Mouse (Mus musculus) hindbrain, embryonic 10.5 days (tissue): Measurements from ENCODE around the gene Map7d1. TPM values are rescaled to one million over a fixed set of nuclear protein-coding genes. Genes with fewer than 3 reads are reported as not detected.

Experiments
- DNase-seq: peaks from one replicate; pipeline ENCODE4 v3.0.0-alpha.2; 2017; ENCODE audit warnings: low spot score
- H3K27ac ChIP-seq: fragments of 300-500 bp; sonication (generic); 2 replicates; pipeline ENCODE4 v1.5.1; 2016; ENCODE audit warnings: mild to moderate bottlenecking, moderate library complexity
- H3K27me3 ChIP-seq: fragments of 300-500 bp; sonication (generic); 2 replicates; pipeline ENCODE4 v1.6.1; 2016; ENCODE audit warnings: mild to moderate bottlenecking; ENCODE audit not compliant: poor library complexity, insufficient read depth, severe bottlenecking
- H3K36me3 ChIP-seq: fragments of 300-500 bp; sonication (generic); 2 replicates; pipeline ENCODE4 v1.6.1; 2016; ENCODE audit warnings: mild to moderate bottlenecking, moderate library complexity
- H3K4me1 ChIP-seq: fragments of 300-500 bp; sonication (generic); replicated peaks from 2 replicates; pipeline ENCODE4 v1.6.1; 2016; ENCODE audit warnings: mild to moderate bottlenecking
- H3K4me3 ChIP-seq: fragments of 300-500 bp; sonication (generic); 2 replicates; pipeline ENCODE4 v1.5.1; 2016; ENCODE audit warnings: mild to moderate bottlenecking, moderate library complexity
- H3K9me3 ChIP-seq: fragments of 300-500 bp; sonication (generic); 2 replicates; pipeline ENCODE4 v1.6.1; 2016; ENCODE audit warnings: mild to moderate bottlenecking, moderate library complexity
- WGBS: fragments of 180-500 bp; shearing (Covaris S2); methylation state at CpG from one replicate; pipeline ENCODE4 v1.1.7; 2016; 5-methylcytosine and 5-hydroxymethylcytosine counted together
- polyA plus RNA-seq: library from polyadenylated mRNA; unstranded; fragments of >200 nt; fragmentation: Nextera tagmentation; extraction: Ambion mirVana; gene quantifications from 2 replicates; pipeline ENCODE4 v1.2.1, GENCODE M21; 2016

The Map7d1 gene
- polyA plus RNA-seq, 1 experiment from 2014 or later: 99.0 TPM

DNA sequence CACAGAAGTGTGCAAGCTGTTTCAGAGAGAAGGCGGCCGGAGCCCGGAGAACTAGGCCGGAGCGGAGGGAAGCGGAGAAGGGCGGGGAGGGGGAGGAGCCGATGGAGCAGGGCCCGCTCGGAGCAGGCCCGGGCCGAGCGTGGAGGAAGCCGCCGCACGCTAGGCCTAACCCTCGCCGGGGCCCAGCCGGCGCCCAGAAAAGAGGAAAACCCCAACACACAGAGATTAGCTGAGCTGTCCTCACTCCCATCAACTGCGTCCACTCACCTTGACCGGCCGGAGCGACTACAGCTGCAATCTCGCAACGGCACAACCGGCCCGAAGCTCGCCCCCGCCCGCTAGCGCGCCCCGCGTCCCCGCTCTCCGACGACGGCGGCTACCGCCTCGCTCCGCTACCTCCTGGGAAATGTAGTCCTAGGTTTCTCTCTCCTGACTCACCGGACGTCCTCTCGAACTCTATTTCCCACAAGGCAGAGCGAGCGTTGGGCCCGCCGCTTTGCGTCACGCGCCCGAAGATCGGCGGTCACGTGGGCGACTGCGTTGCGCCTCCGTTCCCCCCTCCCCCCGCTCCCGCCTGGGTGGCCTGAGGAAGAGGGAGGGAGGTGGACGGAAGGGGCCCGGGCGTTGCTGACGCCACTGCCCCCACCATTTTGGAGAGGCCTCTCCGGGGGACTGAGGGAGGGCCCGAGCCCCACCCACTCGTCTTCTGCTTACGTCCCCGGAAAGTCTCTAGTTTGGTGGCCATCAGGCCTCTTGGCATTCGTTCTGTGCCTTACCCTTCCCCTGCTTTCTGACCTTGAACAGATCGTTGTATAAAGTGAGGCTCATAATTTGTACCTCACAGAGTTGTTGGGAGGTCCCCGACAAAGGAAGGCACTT, 53.6 kb downstream of the Map7d1 start, which contains the start of gene Thrap3:
Gene Thrap3 (minus strand): TSS at position 458 of the 879 bp plus-strand sequence.
- Histone ChIP-seq H3K4me1 (peaks cover 30% of the 10 kb centered on the region), H3K27ac (peak within 1 kb of the TSS; percentile 97), H3K36me3 (peaks cover 32% of the 10 kb centered on the region), H3K9me3 (no peaks in the 10 kb centered on the region), H3K4me3 (peak within 1 kb of the TSS; percentile 80), H3K27me3 (no peaks in the 10 kb centered on the region)
- peak; percentile 99 for DNase-seq
- under 1% methylated on average over 75 of the region's 75 CpGs for WGBS

DNA sequence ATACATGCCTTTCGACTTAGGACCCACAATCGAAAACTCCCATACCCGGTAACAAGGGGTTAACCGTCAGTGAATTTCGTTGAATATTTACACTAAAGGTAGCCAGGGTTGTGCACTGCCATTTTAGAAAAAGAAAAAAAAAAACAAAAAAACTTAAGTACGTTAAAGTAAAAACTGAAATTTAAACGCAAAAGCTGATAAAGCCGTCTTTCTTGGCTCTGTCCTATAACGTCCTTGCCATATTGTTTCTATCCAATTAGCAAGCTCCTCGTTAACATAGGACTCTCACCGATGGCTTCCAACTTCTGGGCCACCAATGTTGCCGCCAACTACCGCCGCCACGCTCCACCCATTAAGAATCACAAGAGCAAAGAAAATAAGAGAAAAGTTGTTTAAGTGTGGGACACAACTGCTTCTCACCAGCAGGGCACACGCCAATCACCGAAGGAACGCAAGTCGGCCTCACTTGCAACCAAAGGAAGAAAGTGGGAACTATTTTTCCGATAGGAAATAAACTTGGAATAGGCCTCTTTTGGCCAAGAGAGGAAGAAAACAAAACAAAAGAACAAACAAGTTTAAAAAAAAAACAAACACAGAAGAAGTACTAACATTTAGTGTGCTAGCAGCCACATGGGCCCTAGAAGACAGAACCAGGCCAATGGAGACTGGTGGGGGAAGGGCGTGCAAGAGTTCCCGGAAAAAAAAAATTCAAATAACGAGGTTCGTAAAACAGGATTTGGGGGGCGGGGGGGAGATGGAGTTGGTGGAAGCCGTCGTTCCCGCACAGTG, 54.4 kb downstream of the Map7d1 start:
- WGBS: 1% methylated on average over 28 of the region's 28 CpGs
- DNase-seq: peak; percentile 55
- H3K27me3 ChIP-seq: no peaks in the 10 kb centered on the region
- H3K27ac ChIP-seq: peak overlapping the region; percentile 97
- peaks cover 40% of the 10 kb centered on the region for H3K36me3 ChIP-seq
- H3K4me3 ChIP-seq: peak overlapping the region; percentile 80
- H3K4me1 ChIP-seq: peaks cover 30% of the 10 kb centered on the region
- H3K9me3 ChIP-seq: no peaks in the 10 kb centered on the region

DNA sequence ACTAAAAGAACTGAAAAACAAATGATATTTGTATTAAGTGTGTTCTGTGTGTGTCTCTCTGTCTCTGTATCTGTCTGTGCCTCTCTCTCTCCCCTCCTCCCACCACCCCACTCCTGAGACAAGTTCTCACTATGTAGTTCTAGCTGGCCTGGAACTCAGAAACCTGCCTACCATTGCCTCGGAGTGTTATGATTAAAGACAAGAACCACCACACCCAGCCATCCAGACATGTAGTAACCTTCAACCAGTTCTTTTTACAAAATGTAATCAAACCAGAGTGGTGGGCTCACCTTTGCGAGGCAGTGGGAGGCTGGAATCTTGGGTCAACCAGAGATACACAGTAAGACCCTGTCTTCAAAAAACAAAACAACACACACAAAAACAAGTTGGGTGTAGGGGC, 55.5 kb downstream of the Map7d1 start:
- Histone ChIP-seq H3K27ac (no peak overlapping the region), H3K36me3 (peaks cover 48% of the 10 kb centered on the region), H3K27me3 (no peaks in the 10 kb centered on the region), H3K4me3 (peak overlapping the region; percentile 80), H3K4me1 (peaks cover 30% of the 10 kb centered on the region), H3K9me3 (no peaks in the 10 kb centered on the region)
- DNase-seq: no peak
- WGBS: 69% methylated on average over 2 of the region's 2 CpGs

DNA sequence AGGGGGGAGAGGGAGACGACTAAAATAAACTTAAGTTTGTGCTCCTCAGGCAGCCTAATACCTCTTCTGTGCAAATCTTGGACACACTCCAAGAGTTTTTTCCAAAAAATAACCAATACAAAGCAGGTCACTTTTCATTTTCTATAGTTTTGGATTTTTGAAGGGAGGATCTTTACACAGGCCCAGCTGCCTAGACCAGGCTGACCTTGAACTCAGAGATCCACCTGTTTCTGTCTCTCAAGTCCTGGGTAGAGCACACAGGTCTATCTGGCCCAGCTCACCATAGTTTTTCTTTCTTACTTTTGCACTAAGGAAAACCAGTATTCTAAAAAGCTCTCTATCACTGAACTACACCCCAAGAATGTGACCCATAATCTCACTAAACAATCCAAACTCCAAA, 56.1 kb downstream of the Map7d1 start:
- WGBS: 91% methylated on average over 1 of the region's 1 CpGs
- Histone ChIP-seq H3K27ac (no peak overlapping the region), H3K4me3 (peak overlapping the region; percentile 80), H3K36me3 (peaks cover 54% of the 10 kb centered on the region), H3K27me3 (no peaks in the 10 kb centered on the region), H3K4me1 (peaks cover 30% of the 10 kb centered on the region), H3K9me3 (no peaks in the 10 kb centered on the region)
- no peak for DNase-seq

DNA sequence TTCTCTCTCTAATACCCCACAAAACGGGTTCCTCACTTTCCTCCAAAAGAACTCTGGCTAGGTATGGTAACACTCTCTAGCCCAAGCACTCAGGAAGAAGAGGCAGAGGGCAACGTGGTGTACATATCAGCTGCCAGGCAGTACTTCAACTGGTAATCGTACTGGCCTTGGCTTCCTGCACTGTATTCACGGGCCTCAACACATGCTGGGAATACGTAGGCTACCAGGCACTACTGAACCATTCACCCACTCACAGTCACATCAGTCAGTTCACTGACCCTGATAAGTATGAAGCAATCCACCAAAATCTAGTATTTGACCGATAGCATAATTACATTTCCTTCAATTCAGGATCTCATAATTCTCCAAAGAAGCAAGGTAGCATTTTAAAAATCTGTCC, 56.6 kb downstream of the Map7d1 start:
- Histone ChIP-seq H3K9me3 (no peaks in the 10 kb centered on the region), H3K4me3 (peak overlapping the region; percentile 28; the same call in 1 of the 2 replicates), H3K36me3 (peaks cover 59% of the 10 kb centered on the region), H3K4me1 (peaks cover 30% of the 10 kb centered on the region), H3K27ac (no peak overlapping the region), H3K27me3 (no peaks in the 10 kb centered on the region)
- WGBS: 92% methylated on average over 6 of the region's 6 CpGs
- no peak for DNase-seq

DNA sequence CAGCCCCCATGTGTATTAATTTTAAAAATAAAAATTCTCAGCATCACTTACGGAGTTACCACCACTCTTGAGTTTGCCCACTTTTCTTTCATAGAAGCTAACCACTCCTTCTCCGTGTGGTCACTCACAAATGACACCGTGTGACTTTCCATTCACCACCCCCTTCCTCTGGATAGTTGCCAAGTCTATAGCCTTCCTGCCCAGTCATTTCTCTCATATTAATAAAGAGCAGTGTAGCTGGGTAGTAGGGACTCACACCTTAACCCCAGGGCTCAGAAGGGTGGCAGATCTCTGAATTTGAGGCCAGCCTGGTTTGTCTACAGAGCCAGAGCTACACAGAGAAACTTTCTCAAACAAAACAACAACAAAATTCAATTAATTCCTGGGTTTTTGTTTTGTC, 58.7 kb downstream of the Map7d1 start:
- WGBS: 90% methylated on average over 3 of the region's 3 CpGs
- peaks cover 21% of the 10 kb centered on the region for H3K4me1 ChIP-seq
- no peak for DNase-seq
- no peaks in the 10 kb centered on the region for H3K9me3 ChIP-seq
- no peak overlapping the region for H3K4me3 ChIP-seq
- H3K27me3 ChIP-seq: no peaks in the 10 kb centered on the region
- no peak overlapping the region for H3K27ac ChIP-seq
- H3K36me3 ChIP-seq: peaks cover 80% of the 10 kb centered on the region

DNA sequence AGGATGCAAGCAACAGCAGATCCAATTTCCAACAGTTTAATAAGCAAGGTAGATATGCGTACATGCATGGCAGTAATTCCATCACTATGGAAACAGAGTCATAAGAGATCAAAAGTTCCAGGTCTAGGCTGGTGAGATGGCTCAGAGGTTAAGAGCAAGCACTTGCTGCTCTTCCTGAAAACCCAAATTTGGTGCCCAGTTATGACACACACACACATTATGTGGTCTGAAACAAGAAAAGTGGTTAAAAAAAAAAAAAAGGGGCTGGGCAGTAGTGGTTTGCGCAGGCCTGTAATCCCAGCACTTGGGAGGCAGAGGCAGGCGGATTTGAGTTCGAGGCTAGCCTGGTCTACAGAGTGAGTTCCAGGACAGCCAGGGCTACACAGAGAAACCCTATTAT, 61.2 kb downstream of the Map7d1 start:
- DNase-seq: no peak
- 98% methylated on average over 4 of the region's 4 CpGs for WGBS
- no peak overlapping the region for H3K4me3 ChIP-seq
- no peaks in the 10 kb centered on the region for H3K27me3 ChIP-seq
- no peaks in the 10 kb centered on the region for H3K9me3 ChIP-seq
- H3K36me3 ChIP-seq: peaks cover 96% of the 10 kb centered on the region
- no peak overlapping the region for H3K27ac ChIP-seq
- H3K4me1 ChIP-seq: peaks cover 6% of the 10 kb centered on the region

DNA sequence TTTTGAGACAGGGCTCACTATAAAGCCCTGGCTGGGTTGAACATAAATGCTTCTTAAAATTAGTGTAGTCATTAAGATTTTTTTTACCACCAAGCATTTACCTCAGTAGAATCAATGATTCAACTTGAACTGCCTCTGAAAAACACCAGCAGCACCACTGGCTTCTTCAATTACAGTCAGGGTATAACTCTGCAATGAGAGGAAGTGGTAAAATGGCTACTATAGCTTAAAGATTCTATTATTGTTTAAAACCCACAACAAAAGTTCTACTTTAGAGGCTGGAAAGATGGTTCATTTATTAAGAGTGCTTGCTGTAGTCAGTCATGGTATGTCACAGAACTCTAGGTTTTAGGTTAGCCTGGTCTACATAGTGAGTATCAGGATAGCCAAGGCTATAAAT, 61.9 kb downstream of the Map7d1 start:
- Histone ChIP-seq H3K4me3 (no peak overlapping the region), H3K36me3 (peaks cover 96% of the 10 kb centered on the region), H3K27me3 (no peaks in the 10 kb centered on the region), H3K27ac (no peak overlapping the region), H3K9me3 (no peaks in the 10 kb centered on the region), H3K4me1 (no peaks in the 10 kb centered on the region)
- DNase-seq: no peak

DNA sequence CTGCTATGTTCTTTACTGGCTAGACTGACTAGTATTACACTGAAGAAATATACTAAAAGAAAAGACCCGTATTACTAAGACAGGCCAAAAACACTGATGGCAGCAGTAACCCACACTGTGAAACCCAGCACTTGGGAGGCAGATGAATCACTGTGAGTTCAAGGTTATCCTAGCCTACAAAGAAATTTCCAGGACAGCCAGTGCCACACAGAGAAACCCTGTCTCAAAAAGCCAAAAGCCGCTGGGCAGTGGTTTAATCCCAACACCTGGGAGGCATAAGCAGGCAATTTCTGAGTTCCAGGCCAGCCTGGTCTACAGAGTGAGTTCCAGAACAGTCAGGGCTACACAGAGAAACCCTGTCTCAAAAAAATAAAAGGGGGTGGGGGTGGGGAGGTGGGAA, 65.5 kb downstream of the Map7d1 start:
- Histone ChIP-seq H3K4me1 (no peaks in the 10 kb centered on the region), H3K36me3 (peaks cover 98% of the 10 kb centered on the region), H3K27ac (no peak overlapping the region), H3K4me3 (no peak overlapping the region), H3K27me3 (no peaks in the 10 kb centered on the region), H3K9me3 (no peaks in the 10 kb centered on the region)
- 98% methylated on average over 2 of the region's 2 CpGs for WGBS
- no peak for DNase-seq

DNA sequence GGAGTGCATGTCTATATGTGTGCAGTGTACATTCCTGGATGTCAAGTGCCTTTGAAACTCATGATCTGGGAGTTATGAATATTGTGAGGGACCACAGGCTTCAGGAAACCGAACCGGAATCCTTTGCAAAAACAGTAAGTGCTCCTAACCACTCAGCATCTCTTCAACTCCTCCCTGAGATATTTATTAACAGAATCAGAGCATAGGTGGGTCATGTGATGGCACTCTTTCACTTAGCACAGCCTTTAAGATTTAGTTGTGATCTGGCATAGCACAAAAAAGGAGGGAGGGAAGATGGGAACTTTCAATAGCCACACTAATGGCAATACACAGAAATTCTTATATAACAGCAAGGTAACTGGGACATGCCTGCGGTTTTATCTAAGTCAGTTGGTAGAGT, 69.0 kb downstream of the Map7d1 start:
- no peaks in the 10 kb centered on the region for H3K9me3 ChIP-seq
- H3K27me3 ChIP-seq: no peaks in the 10 kb centered on the region
- H3K4me3 ChIP-seq: no peak overlapping the region
- H3K27ac ChIP-seq: no peak overlapping the region
- peaks cover 96% of the 10 kb centered on the region for H3K36me3 ChIP-seq
- 96% methylated on average over 3 of the region's 3 CpGs for WGBS
- no peak for DNase-seq
- no peaks in the 10 kb centered on the region for H3K4me1 ChIP-seq

DNA sequence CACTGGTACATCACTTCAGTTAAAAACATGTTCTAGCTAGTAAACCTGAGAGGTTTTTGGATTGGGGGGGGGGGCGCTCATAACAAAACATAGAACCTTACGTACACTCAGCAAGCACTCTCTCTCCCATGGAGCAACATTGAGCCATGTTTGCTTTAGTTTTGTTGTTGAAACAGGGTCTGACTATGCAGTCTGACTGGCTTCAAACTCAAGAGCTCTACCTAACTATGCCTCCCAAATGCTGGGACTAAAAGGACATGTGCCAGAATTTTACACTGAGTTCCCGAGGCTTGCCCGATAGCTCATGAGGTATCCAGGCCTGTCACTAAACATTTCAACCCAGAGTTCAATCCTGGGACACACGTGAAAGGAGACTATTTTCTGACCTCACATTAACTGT, 73.1 kb downstream of the Map7d1 start:
- 94% methylated on average over 5 of the region's 5 CpGs for WGBS
- Histone ChIP-seq H3K4me1 (0 out of 2 replicates have a peak, but pooled peaks cover 3% of the 10 kb centered on the region), H3K27ac (no peak overlapping the region), H3K9me3 (no peaks in the 10 kb centered on the region), H3K4me3 (no peak overlapping the region), H3K36me3 (peaks cover 96% of the 10 kb centered on the region), H3K27me3 (no peaks in the 10 kb centered on the region)
- no peak for DNase-seq
